Mouse (Mus musculus): ENCODE results near the gene Tie1. TPM values are rescaled to one million over a fixed set of nuclear protein-coding genes. Genes with fewer than 3 reads are reported as not detected.
"Not testable (repeated sequence)": the region's sequence is repeated elsewhere in the genome, so short reads cannot be mapped to it uniquely, and the experiment has no call there.

Gene Tie1
- polyA plus RNA-seq, 1 experiment = 28.3 TPM

- 56% methylated on average over 20 of the region's 20 CpGs for WGBS
- H3K36me3 ChIP-seq (ENCODE audit: control insufficient read depth, insufficient read depth, low read length) = no peaks in the 10 kb centered on the region
- DNase-seq (ENCODE audit: low read depth in 1 of 2, low spot score in 2 of 2) = no peak
- no peak overlapping the region for H3K27ac ChIP-seq (ENCODE audit: insufficient read depth, low read length)
- H3K27me3 ChIP-seq (ENCODE audit: control insufficient read depth, insufficient read depth, low read length) = no peaks in the 10 kb centered on the region
- H3K4me1 ChIP-seq (ENCODE audit: control insufficient read depth, insufficient read depth, insufficient read length) = no peaks in the 10 kb centered on the region
- no peak overlapping the region for H3K4me3 ChIP-seq (ENCODE audit: extremely low read depth, insufficient read depth, insufficient read length)
- TF ChIP-seq CTCF (IDR thresholded peaks at IDR 0.05; ENCODE audit: extremely low read depth, insufficient read depth, insufficient read length, insufficient replicate concordance) = no peak
- no peak for TF ChIP-seq POLR2A (IDR thresholded peaks at IDR 0.05; ENCODE audit: low read depth, low read length)
Observed at GRCm38 (mm10) chr4:118516699-118517496, 27.0 kb upstream of the Tie1 start.

GRCm38 (mm10) chr4:118509050-118509449 is 19.2 kb upstream of the Tie1 start:
- no peak overlapping the region for H3K4me3 ChIP-seq (ENCODE audit: extremely low read depth, insufficient read depth, insufficient read length)
- H3K36me3 ChIP-seq (ENCODE audit: control insufficient read depth, insufficient read depth, low read length) = no peaks in the 10 kb centered on the region
- no peak for DNase-seq (ENCODE audit: low read depth in 1 of 2, low spot score in 2 of 2)
- H3K4me1 ChIP-seq (ENCODE audit: control insufficient read depth, insufficient read depth, insufficient read length) = no peaks in the 10 kb centered on the region
- TF ChIP-seq POLR2A (IDR thresholded peaks at IDR 0.05; ENCODE audit: low read depth, low read length) (no peak), CTCF (IDR thresholded peaks at IDR 0.05; ENCODE audit: extremely low read depth, insufficient read depth, insufficient read length, insufficient replicate concordance) (no peak)
- 73% methylated on average over 6 of the region's 6 CpGs for WGBS
- no peaks in the 10 kb centered on the region for H3K27me3 ChIP-seq (ENCODE audit: control insufficient read depth, insufficient read depth, low read length)
- no peak overlapping the region for H3K27ac ChIP-seq (ENCODE audit: insufficient read depth, low read length)

- not testable (repeated sequence) for H3K27ac ChIP-seq (ENCODE audit: insufficient read depth, low read length); H3K36me3 ChIP-seq (ENCODE audit: control insufficient read depth, insufficient read depth, low read length); DNase-seq (ENCODE audit: low read depth in 1 of 2, low spot score in 2 of 2); H3K4me3 ChIP-seq (ENCODE audit: extremely low read depth, insufficient read depth, insufficient read length); H3K27me3 ChIP-seq (ENCODE audit: control insufficient read depth, insufficient read depth, low read length); H3K4me1 ChIP-seq (ENCODE audit: control insufficient read depth, insufficient read depth, insufficient read length)
- 81% methylated on average over 1 of the region's 1 CpGs for WGBS
Observed at GRCm38 (mm10) chr4:118507171-118507570, 17.3 kb upstream of the Tie1 start.

GRCm38 (mm10) chr4:118505551-118505950 is 15.7 kb upstream of the Tie1 start:
- no peak for TF ChIP-seq POLR2A (IDR thresholded peaks at IDR 0.05; ENCODE audit: low read depth, low read length)
- no peak for TF ChIP-seq CTCF (IDR thresholded peaks at IDR 0.05; ENCODE audit: extremely low read depth, insufficient read depth, insufficient read length, insufficient replicate concordance)
- Histone ChIP-seq H3K27ac (ENCODE audit: insufficient read depth, low read length) (no peak overlapping the region), H3K27me3 (ENCODE audit: control insufficient read depth, insufficient read depth, low read length) (no peaks in the 10 kb centered on the region), H3K4me3 (ENCODE audit: extremely low read depth, insufficient read depth, insufficient read length) (no peak overlapping the region), H3K36me3 (ENCODE audit: control insufficient read depth, insufficient read depth, low read length) (no peaks in the 10 kb centered on the region), H3K4me1 (ENCODE audit: control insufficient read depth, insufficient read depth, insufficient read length) (no peaks in the 10 kb centered on the region)
- 60% methylated on average over 3 of the region's 3 CpGs for WGBS
- no peak for DNase-seq (ENCODE audit: low read depth in 1 of 2, low spot score in 2 of 2)

GRCm38 (mm10) chr4:118500792-118501191 is 10.9 kb upstream of the Tie1 start:
- no peak overlapping the region for H3K27ac ChIP-seq (ENCODE audit: insufficient read depth, low read length)
- H3K4me3 ChIP-seq (ENCODE audit: extremely low read depth, insufficient read depth, insufficient read length) = no peak overlapping the region
- no peaks in the 10 kb centered on the region for H3K4me1 ChIP-seq (ENCODE audit: control insufficient read depth, insufficient read depth, insufficient read length)
- TF ChIP-seq POLR2A (IDR thresholded peaks at IDR 0.05; ENCODE audit: low read depth, low read length) (no peak), CTCF (IDR thresholded peaks at IDR 0.05; ENCODE audit: extremely low read depth, insufficient read depth, insufficient read length, insufficient replicate concordance) (no peak)
- no peaks in the 10 kb centered on the region for H3K27me3 ChIP-seq (ENCODE audit: control insufficient read depth, insufficient read depth, low read length)
- no peaks in the 10 kb centered on the region for H3K36me3 ChIP-seq (ENCODE audit: control insufficient read depth, insufficient read depth, low read length)
- WGBS = 85% methylated on average over 9 of the region's 9 CpGs
- DNase-seq (ENCODE audit: low read depth in 1 of 2, low spot score in 2 of 2) = no peak

- Histone ChIP-seq H3K27ac (ENCODE audit: insufficient read depth, low read length) (no peak overlapping the region), H3K4me3 (ENCODE audit: extremely low read depth, insufficient read depth, insufficient read length) (no peak overlapping the region), H3K36me3 (ENCODE audit: control insufficient read depth, insufficient read depth, low read length) (no peaks in the 10 kb centered on the region), H3K27me3 (ENCODE audit: control insufficient read depth, insufficient read depth, low read length) (no peaks in the 10 kb centered on the region), H3K4me1 (ENCODE audit: control insufficient read depth, insufficient read depth, insufficient read length) (no peaks in the 10 kb centered on the region)
- no peak for DNase-seq (ENCODE audit: low read depth in 1 of 2, low spot score in 2 of 2)
- TF ChIP-seq POLR2A (IDR thresholded peaks at IDR 0.05; ENCODE audit: low read depth, low read length) = no peak
- no peak for TF ChIP-seq CTCF (IDR thresholded peaks at IDR 0.05; ENCODE audit: extremely low read depth, insufficient read depth, insufficient read length, insufficient replicate concordance)
- WGBS = 54% methylated on average over 6 of the region's 6 CpGs
Observed at GRCm38 (mm10) chr4:118500171-118500724, 10.4 kb upstream of the Tie1 start.

- Histone ChIP-seq H3K4me3 (ENCODE audit: extremely low read depth, insufficient read depth, insufficient read length) (no peak overlapping the region), H3K4me1 (ENCODE audit: control insufficient read depth, insufficient read depth, insufficient read length) (no peaks in the 10 kb centered on the region), H3K27me3 (ENCODE audit: control insufficient read depth, insufficient read depth, low read length) (no peaks in the 10 kb centered on the region), H3K36me3 (ENCODE audit: control insufficient read depth, insufficient read depth, low read length) (no peaks in the 10 kb centered on the region), H3K27ac (ENCODE audit: insufficient read depth, low read length) (no peak overlapping the region)
- 87% methylated on average over 10 of the region's 10 CpGs for WGBS
- DNase-seq (ENCODE audit: low read depth in 1 of 2, low spot score in 2 of 2) = no peak
- TF ChIP-seq POLR2A (IDR thresholded peaks at IDR 0.05; ENCODE audit: low read depth, low read length) = no peak
- no peak for TF ChIP-seq CTCF (IDR thresholded peaks at IDR 0.05; ENCODE audit: extremely low read depth, insufficient read depth, insufficient read length, insufficient replicate concordance)
Observed at GRCm38 (mm10) chr4:118490461-118490860, 600 bp upstream of the Tie1 start.
